Mouse (Mus musculus): Measurements from ENCODE around the gene Rassf5.
"Not testable (repeated sequence)": the region's sequence is repeated elsewhere in the genome, so short reads cannot be mapped to it uniquely, and the experiment has no call there.

Rassf5 gene

DNA sequence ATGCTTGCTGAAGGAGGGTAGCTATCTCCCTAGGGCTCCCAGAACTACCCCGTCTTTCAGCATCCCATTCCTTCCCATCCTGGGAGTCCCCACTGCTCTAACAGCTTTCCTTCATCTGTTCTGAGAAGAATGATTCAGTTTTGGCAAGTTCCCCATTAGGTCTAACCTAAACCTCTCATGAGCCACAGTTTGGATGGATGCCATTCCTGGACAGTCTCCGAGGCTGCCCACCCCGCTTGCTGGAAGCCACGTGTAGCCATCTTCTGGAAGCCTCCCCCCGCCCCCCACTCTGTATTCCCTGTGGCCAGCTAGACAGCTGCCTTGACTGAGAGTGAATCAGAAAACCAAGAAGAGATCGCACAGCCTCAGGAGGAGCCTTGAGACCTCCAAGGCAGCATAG is 12.2 kb upstream of the Rassf5 start:
- DNase-seq, result no peak

DNA sequence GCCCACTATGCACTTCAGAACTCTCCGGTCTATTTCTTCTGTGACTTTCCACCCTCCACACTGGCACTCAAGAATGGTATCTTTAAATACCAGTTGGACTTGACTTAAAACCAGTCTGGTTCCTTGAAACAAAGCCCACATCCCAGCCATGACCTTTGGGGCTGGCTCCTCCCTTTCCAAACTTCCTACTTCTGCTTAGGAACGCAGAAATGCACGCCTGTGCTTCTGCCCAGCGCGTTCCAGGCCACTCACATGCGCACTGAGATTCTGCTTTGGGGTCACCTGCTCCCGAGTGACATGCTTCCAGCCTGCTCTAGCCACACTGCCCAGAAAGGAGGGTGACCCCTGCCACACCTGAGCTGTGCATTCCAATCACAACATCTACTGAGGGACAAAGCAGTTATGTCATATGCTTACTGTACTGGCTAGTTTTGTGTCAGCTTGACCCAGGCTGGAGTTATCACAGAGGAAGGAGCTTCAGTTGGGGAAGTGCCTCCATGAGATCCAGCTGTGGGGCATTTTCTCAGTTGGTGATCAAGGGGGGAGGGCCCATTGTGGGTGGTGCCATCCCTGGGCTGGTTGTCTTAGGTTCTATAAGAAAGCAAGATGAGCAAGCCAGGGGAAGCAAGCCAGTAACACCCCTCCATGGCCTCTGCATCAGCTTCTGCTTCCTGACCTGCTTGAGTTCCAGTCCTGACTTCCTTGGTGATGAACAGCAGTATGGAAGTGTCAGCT is 7.6 kb upstream of the Rassf5 start:
- DNase-seq, result not testable (repeated sequence)

DNA sequence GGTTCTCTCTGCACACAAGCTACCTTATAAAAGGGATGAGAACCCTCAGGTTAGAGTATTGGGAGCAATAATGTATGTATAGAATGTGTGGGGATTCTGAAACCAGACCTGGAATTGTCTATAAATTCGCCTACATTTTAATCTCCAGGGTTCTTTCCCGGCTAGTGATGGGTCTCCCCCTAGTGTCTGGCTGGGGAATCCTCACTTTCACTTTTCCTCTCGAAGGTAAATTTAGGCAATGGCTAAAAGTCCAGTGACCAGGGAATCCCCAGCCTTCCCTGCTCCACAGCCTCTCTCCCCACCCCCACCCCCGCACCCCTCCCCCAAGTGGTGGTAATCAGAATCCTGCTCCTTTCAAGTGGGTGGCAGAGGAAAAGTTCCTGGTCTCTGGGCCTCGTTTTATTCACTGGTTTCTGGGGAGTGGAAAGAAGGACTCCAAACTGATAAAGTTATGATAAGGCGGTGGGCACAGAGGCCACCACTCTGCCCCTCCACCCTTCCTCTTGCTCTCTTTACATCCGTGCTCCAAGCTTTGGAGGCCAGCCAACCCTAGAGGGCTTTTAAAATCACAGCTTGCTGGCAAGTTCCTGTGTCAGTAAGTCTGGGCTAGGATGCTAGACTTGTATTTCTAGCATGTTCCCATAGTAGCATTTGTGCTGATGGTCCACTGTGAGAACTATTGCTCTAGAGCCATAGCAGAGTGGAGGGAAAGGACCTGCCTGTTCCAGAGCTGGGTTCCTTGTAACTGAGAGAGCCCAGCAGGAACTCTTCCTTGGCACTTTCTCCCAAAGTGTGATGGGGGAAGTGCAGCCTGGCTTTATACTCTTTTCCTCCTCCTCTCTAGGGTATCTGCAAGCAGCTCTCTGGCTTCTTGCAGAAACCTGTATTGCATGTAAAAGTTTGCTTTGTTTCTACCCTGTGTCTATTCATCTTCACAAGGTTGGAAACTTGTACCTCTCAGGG is 1.7 kb upstream of the Rassf5 start:
- DNase-seq, result peak; percentile 71

DNA sequence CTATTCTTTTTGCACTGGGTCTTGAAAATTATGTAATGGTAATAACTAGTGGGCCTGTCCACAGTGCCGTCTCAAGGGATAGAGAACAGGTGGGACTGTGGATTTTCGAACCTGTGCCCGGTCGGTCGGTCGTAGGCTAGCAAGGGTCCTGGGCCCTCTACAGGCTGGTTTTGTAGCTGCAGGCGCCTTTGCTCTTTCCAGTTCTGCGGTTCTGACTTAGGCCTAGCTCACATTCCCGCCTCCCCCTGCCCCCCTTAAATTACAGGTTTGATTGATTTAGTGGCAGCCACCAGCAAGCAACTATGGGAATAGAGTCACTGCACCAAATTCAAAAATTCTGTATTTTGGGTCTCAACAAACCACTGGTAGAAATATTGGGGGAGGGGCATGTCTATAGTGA is 868 bp upstream of the Rassf5 start:
- peak; percentile 49 for DNase-seq

DNA sequence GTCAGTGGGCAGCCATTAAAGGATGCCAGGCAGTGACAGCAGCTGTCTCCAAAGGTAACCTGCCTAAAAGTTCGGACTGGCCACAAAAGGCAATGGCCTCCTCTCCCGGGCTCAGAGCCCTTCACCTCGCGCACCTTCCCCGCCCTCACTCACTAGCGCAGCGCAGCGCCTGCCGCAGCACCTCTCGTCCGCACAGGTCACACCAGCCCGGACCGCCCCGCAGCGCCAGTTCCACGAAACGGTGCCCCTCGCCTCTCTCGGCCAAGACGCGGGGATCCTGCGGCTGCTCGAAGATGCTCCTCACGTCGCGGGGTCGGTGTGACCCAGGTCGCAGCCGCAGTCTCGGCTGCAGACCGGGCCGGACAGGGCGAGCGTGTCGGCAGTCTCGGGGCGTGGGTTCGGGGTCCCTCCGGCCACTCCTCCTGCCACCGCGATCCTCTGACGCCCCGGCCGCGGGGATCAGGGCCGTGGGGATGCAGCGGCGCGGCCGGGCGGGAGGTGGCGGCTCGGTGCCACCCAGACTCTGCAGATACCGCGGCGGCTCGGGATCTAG is 446 bp downstream of the Rassf5 start:
- DNase-seq, result no peak

DNA sequence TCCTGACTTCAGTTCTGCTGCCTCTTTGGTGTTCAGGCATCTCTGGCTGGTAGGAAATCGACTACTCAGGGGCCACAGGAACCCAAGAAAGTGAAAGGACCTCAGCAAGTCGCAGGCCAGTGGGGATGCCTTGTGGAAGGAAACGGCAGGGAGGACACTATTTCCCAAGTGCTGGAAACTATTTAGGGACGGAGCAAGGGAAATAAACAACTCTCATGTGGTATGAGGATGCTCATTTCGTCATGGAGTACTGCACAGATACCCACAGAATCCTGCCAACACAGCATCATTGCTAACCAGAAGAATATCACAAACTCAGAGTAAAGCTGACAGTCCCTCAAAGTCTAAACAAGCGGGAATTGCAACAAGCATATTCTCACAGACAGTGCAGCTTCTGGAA is 2.1 kb downstream of the Rassf5 start:
- DNase-seq, result no peak

DNA sequence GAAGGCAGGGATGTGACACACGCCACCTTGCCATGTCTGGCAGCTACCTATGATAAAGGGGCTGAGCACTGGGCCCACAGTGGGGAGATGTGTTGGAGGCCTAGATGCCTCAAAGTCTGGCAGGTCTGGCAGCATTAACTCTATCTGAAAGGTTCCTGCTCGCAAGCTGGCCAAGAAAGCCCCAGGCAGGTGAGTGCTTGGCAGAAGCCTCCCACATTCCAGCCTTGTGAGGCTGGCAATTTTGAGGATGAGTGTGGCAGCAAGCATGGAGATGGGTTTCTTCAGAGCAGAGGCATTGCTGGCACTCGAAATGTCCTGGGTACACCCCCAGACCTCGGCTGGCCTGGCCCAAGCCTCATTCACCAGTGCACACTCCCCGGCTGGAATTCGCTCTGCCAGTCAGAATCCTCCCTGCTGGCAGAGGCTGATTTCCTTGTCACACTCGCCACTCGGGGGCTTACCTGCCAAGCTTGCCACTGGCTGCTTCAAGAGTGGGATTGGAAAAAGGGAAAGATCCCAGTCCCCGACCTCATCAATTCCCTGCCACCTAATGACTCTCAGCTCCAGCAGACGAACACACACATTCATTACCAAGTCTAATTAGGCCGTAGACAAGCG is 5.4 kb downstream of the Rassf5 start:
- DNase-seq, result no peak

DNA sequence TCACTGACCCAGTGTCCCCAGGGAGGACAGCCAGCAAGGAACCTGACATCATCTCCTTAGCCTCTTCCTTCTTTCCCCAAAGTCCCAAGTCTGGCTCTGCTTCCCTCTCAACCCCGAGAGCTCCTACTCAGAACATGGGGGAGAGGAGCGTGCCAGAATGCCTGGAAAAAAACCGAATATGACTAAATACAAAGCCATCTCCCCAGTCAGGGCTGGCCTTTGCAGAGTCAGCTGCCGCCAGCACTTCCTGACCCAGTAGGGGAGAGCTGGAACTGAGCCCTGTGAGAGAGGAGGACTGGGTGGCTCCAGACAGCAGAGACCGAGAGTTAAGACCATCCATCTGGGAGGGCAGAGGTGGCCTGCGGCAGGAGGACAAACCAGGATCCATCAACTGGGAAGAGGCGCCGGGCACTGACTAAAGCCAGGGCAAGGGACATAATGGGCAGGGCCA is 6.1 kb downstream of the Rassf5 start:
- no peak for DNase-seq

DNA sequence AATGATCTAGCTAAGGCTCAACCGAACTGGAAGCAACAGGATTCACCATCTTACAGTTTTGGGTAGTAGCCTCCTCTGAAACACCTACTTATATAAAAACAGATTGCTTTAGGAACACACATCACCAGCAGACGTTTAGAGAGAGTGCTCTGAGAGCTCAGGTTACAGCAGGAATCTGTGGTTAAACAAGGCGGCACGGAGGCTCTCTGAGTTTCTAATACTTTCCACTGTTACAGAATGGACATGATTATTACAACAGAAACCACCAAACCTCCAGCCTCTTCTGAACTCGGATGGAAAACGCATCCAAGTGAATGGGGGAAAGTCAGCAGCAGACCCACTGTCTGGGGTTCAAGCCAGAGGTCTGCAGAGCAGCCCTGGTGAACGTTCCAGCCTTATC is 9.0 kb downstream of the Rassf5 start:
- DNase-seq, result no peak

DNA sequence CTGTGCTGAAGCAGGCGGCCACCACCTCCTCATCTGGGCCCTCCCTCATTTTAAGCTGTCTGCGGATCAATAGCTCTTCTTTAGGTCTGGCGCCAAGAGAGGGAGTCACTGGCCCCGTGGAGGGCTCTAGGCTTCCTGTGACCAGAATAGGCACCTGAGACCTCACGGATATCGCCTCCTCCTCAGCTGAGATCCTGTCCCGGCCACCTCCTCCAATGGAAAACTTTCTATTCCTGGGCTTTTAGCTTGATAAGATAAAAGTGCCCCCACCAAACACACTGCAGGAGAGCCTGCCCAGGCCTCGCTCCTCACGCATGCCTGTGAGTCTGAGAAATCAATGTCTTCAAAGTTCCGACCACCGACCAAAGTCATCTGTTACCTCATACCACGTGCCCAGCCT is 11.5 kb downstream of the Rassf5 start:
- no peak for DNase-seq

DNA sequence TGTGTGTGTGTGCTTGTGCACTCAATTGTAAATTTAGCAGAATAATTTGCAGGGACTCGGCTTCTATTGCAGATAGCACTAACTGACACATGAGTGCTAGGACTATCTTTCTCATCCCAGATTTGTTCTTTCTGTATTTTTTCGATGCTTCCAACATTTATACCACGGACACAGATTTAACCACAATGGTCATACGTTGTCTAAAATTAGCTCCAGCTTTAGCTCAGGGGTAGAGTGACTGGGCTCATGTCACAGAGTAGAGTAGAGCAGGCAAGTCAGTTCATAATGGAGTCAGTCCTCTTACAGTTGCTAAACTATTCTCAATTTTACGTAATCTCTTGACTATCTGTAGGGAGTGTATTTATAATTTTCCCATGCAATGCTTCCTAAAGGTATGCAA is 16.4 kb downstream of the Rassf5 start:
- DNase-seq, result no peak

DNA sequence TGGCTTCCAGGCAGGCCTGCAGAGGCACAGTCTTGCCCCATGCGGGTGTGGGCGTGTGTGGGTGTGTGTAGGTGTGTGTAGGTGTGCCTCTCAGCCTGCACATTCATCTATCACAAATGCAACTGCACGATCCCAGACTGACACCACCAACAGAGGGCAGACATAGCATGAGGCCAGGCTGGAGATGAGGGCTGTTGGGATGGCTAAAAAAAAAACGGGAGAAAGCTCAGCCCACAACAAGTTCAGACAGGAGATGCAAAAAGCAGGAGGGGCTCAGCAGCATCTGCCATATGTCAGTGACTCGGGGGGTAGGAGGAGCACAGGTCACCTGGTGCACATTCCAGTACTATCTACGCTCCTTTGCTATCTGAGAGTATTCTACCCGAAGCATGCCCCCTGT is 16.8 kb downstream of the Rassf5 start:
- DNase-seq, result no peak

DNA sequence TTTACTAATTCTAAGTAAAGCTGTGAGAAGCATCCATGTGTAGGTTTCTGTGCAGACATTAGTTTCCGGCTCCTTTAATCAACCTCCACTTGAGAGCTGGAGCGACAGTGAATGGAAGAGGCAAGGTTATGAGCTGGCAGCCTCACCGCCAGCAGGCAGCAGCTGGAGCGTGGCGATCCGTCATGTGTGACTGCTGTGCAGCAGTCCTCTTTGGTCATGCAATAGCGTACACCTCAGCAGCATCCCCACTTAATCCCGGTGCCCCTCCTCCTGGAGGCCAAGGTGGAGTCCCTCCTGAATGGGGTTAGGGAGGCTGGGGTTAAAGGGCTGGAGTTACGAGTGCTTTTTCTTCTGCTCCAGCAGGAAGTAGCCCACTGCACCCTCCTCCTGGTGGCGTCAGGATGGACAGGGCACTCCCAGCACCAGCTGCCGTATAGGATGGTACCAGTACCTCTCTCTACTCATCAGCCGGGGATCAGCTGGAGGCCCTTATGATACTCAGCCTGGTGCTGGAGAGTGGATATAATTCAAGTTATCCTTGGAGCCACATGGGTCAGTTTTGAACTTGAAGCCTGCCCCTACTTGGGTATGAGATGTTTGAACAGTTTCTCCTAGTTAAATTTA is 20.1 kb downstream of the Rassf5 start:
- DNase-seq, result peak; percentile 36

DNA sequence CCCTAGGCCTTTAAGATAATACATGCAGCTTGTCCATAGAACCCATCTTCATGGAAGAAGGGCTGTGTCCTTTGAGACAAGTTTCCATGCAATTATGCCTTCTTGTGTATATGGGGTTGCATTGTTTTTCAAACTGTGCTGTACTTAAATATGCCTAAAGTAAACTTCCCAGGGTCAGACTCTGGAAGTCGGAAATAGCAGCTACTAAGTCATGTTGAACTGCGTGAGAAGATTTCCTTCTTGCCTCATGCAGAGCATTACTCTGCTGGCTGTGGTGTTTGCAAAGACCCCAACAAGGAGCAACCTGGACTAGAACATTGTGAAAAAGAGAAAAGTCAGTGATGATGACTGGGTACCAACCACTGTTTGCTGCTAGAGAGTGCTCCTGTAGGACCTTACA is 21.7 kb downstream of the Rassf5 start:
- DNase-seq, result no peak

DNA sequence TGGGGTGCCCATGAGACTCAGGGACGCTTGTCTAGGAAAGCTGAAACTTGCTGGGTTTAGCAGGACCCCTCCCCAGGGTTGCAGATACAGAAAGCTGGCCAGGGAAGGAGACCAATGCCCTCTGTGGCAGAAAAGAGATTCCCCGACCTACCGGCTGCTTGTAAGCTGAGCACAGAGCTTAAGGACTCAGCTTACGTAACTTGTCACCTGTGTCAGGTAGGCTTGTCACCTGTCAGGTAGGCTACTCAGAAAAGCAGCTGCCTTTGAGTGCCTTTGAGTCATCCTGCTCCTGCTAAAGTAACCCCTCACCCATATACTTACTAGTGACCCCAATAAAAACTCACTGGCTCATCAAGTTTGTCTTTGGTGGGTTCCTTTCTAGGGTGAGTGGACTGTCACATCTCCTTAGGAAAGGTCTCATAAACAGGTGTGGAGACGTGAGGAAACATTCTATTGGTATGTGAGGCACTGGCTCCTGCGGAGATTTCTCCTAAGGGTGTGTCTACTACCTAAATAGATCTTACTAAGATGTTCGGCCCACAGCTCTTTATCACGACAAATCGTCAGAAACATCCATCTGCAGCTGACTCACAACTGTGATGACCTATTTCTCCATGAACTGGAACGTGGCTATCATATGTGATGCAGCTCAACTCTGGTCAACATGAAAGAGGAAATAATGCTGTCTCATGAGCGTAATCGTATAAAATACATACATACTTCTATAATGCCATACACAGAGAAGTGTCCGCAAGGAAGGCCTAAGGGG is 23.1 kb downstream of the Rassf5 start:
- DNase-seq, result no peak

DNA sequence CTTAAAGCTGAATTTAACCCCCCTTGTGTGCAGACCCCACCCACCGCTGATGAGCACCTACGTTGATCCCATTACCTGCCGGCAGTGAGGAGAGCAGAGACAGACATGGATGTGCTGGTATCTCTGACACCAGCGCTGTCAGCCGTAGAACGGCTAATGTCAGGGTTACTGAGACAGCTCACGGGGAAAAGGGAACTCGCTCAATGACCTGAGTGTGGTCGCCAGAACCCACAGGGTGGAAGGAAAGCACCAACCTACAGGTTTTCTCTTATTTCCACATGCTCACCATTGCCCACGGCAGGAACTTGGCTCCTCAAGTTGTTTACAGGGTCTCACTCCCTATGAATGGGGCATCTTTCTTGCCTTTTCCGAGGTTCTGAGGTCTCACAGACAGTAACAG is 26.1 kb downstream of the Rassf5 start:
- DNase-seq, result no peak

DNA sequence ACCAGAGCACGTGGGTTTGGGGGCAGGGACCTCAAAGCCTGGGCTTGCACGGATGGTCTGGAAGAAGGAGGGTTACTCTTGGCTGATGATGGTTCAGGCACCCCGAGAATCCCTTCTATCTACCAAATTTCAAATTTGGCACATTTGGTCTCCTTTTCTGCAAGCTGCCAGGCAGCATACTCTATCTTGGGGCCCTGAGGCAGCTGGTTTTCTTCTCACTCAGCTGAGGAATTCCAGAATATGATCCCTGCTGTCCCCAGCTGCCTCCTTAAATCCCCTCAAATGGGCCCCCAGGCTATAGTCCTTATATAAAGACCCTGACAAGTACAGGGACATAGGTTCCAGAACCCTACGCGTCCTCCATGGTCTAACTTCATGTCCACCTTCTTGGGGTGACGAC is 31.7 kb downstream of the Rassf5 start:
- no peak for DNase-seq

DNA sequence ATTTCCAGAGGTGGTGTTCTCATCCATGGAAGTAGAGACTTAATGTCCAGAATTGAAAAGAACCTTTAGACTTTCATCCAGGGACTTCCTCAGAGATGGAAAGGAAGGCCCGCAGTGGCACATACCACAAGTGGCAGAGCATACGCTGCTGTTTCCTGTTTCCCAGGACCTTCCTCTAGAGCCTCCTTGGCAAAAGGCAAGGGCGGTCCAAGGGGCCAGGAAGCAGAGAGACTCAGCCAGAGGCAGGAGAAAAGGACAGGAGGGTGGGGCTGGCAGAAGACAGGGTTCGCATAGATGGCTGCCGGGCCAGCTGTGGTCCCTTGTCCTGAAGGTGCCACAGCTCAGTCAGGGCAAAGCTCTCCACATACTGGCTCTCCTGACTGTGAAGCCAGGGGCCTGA is 32.1 kb downstream of the Rassf5 start:
- no peak for DNase-seq

DNA sequence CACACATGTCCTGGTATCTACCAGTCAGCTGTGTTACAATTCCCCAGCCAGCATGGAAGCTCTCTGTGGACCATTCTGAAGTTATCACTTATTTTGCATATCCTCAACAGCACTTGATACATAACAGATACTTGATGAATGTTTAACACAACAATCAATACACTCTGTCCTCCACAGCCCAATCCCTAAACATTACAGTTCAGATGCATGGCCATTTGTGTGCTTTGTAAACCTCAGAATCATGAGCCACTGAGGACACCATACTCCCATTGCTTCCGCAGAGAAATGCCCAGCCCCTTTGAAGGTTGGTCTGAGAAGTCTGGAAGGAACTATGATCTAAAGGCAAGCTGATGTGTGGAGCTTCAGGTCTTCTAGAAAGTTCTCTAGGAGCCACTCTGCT is 33.4 kb downstream of the Rassf5 start:
- DNase-seq, result no peak

DNA sequence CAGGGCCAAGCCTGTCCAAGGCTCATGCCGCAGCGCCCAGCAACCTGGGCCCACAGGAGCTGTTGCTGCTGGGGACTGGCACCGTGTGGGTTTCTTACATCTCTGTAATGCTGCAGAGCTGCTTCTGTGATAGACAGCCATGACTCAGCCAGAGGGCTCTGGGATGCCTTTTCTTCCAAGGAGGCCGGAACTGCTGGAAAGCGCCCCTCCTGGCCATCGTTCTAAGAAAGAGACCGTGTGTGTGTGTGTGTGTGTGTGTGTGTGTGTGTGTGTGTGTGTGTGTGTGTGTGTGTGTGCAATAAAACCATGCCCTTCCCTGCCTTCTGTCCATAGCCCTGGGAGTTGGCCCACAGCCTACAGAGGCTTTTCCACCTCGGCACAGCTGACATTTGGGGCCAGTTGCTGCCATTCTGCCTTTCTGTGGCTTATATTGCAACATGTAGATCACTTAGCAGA is 35.1 kb downstream of the Rassf5 start:
- DNase-seq, result peak; percentile 42

DNA sequence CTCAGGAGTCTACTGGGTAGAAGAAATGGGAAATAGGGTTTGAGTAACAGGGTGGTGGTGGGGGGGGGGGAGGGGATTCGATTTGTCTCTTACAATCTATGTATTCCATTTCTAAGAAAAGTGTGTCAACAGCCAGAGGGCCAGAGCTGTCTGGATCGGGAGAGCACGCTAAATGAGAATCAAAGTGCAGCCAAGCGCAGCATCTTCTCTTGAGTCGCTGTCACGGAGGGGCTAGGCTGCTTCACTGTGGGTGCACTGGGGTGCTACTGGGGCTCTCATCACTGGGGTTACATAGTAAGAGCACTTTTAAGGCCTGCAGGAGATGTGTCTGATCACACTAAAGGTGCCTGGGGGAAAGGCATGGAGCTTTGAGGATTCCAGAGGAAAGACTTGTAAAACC is 36.3 kb downstream of the Rassf5 start:
- DNase-seq, result peak; percentile 74

DNA sequence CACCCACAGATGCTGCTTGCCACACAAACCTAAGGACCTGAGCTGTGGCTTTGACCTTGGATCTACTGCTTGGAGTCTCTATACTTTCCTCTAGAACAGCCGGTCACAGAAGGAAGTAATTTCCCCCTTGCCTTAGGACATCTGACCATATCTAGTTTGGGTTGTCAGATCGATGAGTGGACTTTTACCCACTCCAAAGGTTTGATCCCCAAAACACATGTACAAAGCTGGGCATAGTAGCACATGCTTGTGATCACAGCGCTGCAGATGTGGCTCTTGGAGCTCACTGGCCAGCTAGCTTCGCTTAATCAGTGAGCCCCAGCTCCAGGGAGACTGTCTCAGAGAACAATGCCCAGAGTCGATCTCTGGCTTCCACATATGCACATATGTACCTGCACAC is 37.0 kb downstream of the Rassf5 start:
- DNase-seq, result no peak

All from retina, postnatal 1 day (tissue).